ENCODE assay signal across 17 mouse cellular contexts in the genomic region with DNA sequence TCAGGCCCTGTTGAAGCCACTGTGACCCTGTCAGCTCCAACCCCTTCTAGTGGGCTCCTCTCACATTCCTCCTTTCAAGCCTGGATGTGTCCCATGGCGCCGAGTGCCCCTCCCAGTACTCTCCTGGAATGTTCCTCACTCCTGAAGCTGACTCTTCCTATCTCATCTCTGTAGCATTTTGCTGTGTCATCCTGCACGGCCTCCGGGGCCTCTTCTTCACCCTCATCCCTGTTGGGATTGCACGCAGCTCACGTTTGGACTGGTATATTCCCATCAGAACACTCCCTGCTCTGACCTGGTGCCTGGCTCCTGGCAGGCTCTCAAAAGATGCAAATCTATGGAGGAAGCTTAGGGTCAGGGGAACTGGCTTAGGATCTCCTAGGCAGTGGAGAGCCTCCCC. TPM values are rescaled to one million over a fixed set of nuclear protein-coding genes. Genes with fewer than 3 reads are reported as not detected.
A peak's percentile ranks its signal among the peaks of the same experiment; 100 is the strongest.
DNase-seq lines count a peak whose midpoint lies in the region; ATAC-seq and TF ChIP-seq lines count a peak whose summit lies in the region.
"Had no signal": no experiment of that assay in that cellular context is flagged by ENCODE, and none has a peak within 500 bp of the region (broad histone marks: within the 10 kb centered on the region; RNA-seq: fewer than 3 reads in every experiment).

No protein-coding gene starts in this region.

- TF ChIP-seq CTCF in layer of hippocampus, adult 2 months (conservative IDR thresholded peaks at IDR 0.05): no peak

- 22% methylated on average over 6 of the region's 6 CpGs for whole genome bisulfite sequencing in heart, embryonic 13.5 days
- 81% methylated on average over 6 of the region's 6 CpGs for WGBS in embryonic facial prominence, embryonic 11.5 days
- WGBS in midbrain, embryonic 13.5 days: 66% methylated on average over 6 of the region's 6 CpGs

- H3K27me3 ChIP-seq in heart, embryonic 13.5 days (replicated peaks): peaks cover 5% of the 10 kb centered on the region; the same call in 1 of the 2 replicates
- no peaks in the 10 kb centered on the region for H3K27me3 ChIP-seq in embryonic facial prominence, embryonic 11.5 days (ENCODE audit: control insufficient read depth, insufficient read depth, low read length)
- no peaks in the 10 kb centered on the region for H3K27me3 ChIP-seq in midbrain, embryonic 13.5 days

- H3K36me3 ChIP-seq in heart, embryonic 13.5 days: no peaks in the 10 kb centered on the region
- no peaks in the 10 kb centered on the region for H3K36me3 ChIP-seq in embryonic facial prominence, embryonic 11.5 days (replicated peaks; ENCODE audit: control insufficient read depth, insufficient read depth, low read depth, low read length)
- H3K36me3 ChIP-seq in midbrain, embryonic 13.5 days: no peaks in the 10 kb centered on the region

- DNase-seq in heart, adult 18-20 months: no peak
- DNase-seq in spleen, adult 12 weeks (ENCODE audit: low spot score): peak; percentile 52
- no peak for DNase-seq in spleen, postnatal 36 days (ENCODE audit: low spot score in 2 of 2)
- no peak for DNase-seq in embryonic facial prominence, embryonic 11.5 days (ENCODE audit: low spot score)
- DNase-seq in layer of hippocampus, adult 2 months (ENCODE audit: low spot score in 2 of 2): no peak
- DNase-seq in thymus, postnatal 25 days: no peak
- DNase-seq: adrenal gland, postnatal 25 days; B cell, adult 2 months; cerebellum, adult 2 months; kidney, postnatal 4 days; right cerebral cortex, adult 18-20 months had no signal

- no peaks in the 10 kb centered on the region for H3K9me3 ChIP-seq in heart, embryonic 13.5 days
- H3K9me3 ChIP-seq in embryonic facial prominence, embryonic 11.5 days (replicated peaks; ENCODE audit: control insufficient read depth, low read length): no peaks in the 10 kb centered on the region
- H3K9me3 ChIP-seq in midbrain, embryonic 13.5 days: no peaks in the 10 kb centered on the region

- peak overlapping the region; percentile 47; the same call in 1 of the 2 replicates for H3K9ac ChIP-seq in heart, embryonic 13.5 days
- H3K9ac ChIP-seq in embryonic facial prominence, embryonic 11.5 days (replicated peaks; ENCODE audit: low read length): 0 out of 2 replicates have a peak overlapping the region, but pooled peaks have one; percentile 13
- H3K9ac ChIP-seq in midbrain, embryonic 13.5 days (replicated peaks): 0 out of 2 replicates have a peak overlapping the region, but pooled peaks have one; percentile 6

- peaks cover 27% of the 10 kb centered on the region for H3K4me1 ChIP-seq in heart, embryonic 13.5 days
- H3K4me1 ChIP-seq in embryonic facial prominence, embryonic 11.5 days (ENCODE audit: control insufficient read depth, insufficient read depth, low read length): no peaks in the 10 kb centered on the region
- H3K4me1 ChIP-seq in midbrain, embryonic 13.5 days (replicated peaks): peaks cover 19% of the 10 kb centered on the region

- no peak overlapping the region for H3K4me2 ChIP-seq in heart, embryonic 13.5 days
- H3K4me2 ChIP-seq in embryonic facial prominence, embryonic 11.5 days (ENCODE audit: low read depth, low read length): no peak overlapping the region
- no peak overlapping the region for H3K4me2 ChIP-seq in midbrain, embryonic 13.5 days (replicated peaks)

- no peak overlapping the region for H3K4me3 ChIP-seq in heart, embryonic 13.5 days
- H3K4me3 ChIP-seq in embryonic facial prominence, embryonic 11.5 days (ENCODE audit: low read depth, low read length): no peak overlapping the region
- H3K4me3 ChIP-seq in midbrain, embryonic 13.5 days (replicated peaks): no peak overlapping the region
- no peak overlapping the region for H3K4me3 ChIP-seq in layer of hippocampus, adult 2 months

- H3K27ac ChIP-seq in heart, embryonic 13.5 days (replicated peaks): no peak overlapping the region
- H3K27ac ChIP-seq in embryonic facial prominence, embryonic 11.5 days (replicated peaks; ENCODE audit: low read depth, low read length): no peak overlapping the region
- H3K27ac ChIP-seq in midbrain, embryonic 13.5 days: no peak overlapping the region
- no peak overlapping the region for H3K27ac ChIP-seq in layer of hippocampus, adult 2 months

- no peak for ATAC-seq in heart, embryonic 13.5 days (ENCODE audit: extremely low read depth, insufficient number of reproducible peaks, low FRiP score, low TSS enrichment)
- no peak for ATAC-seq in embryonic facial prominence, embryonic 11.5 days (replicated peaks; ENCODE audit: insufficient number of reproducible peaks, low FRiP score, low TSS enrichment, low read depth)
- no peak for ATAC-seq in midbrain, embryonic 13.5 days
- ATAC-seq: forebrain, embryonic 16.5 days had no signal

RNA-seq across cellular contexts. Expression of gene Pola2, which starts 2.8 kb away (rescaled TPM):
- 47.2 and 49.5 TPM in 2 replicates for polyA plus RNA-seq in heart, embryonic 13.5 days (2015; fragmentation: Nextera tagmentation; extraction: Ambion mirVana)
- 10 to 100 TPM in 1 of 2 experiments, 1 to 10 TPM in 1; 8.7 to 10.6 TPM for total RNA-seq in heart, adult 18-20 months (2021)
- 91.0 and 97.6 TPM in 2 replicates for polyA plus RNA-seq in embryonic facial prominence, embryonic 11.5 days (2014; fragmentation: Nextera tagmentation; extraction: Ambion mirVana)
- 31.6 and 32.1 TPM in 2 replicates for polyA plus RNA-seq in midbrain, embryonic 13.5 days (2015; fragmentation: Nextera tagmentation; extraction: Ambion mirVana)
- 1 to 10 TPM; 6.2 to 6.6 TPM for total RNA-seq in layer of hippocampus, adult 2 months (2021)

RNA-seq across cellular contexts. Expression of gene Slc22a20, which starts 19.2 kb away (rescaled TPM):
- polyA plus RNA-seq in heart, embryonic 13.5 days (2015; fragmentation: Nextera tagmentation; extraction: Ambion mirVana): not detected in 2 replicates
- total RNA-seq in heart, adult 18-20 months (2021): not detected
- polyA plus RNA-seq in embryonic facial prominence, embryonic 11.5 days (2014; fragmentation: Nextera tagmentation; extraction: Ambion mirVana): not detected in 2 replicates
- not detected in 2 replicates for polyA plus RNA-seq in midbrain, embryonic 13.5 days (2015; fragmentation: Nextera tagmentation; extraction: Ambion mirVana)
- not detected for total RNA-seq in layer of hippocampus, adult 2 months (2021)
- total RNA-seq: adrenal gland, postnatal 25 days; granulocyte monocyte progenitor cell, adult 5-6 weeks; left cerebral cortex, postnatal 25 days had no signal
- polyA plus RNA-seq: cerebellum, adult 2 months; forebrain, embryonic 16.5 days; intestine, embryonic 14.5 days had no signal

RNA-seq across cellular contexts. Expression of gene Cdc42ep2, which starts 42.2 kb away (rescaled TPM):
- 8.9 and 9.3 TPM in 2 replicates for polyA plus RNA-seq in heart, embryonic 13.5 days (2015; fragmentation: Nextera tagmentation; extraction: Ambion mirVana)
- total RNA-seq in heart, adult 18-20 months (2021): 1 to 10 TPM; 6.6 to 9.0 TPM
- polyA plus RNA-seq in embryonic facial prominence, embryonic 11.5 days (2014; fragmentation: Nextera tagmentation; extraction: Ambion mirVana): 2.4 and 2.7 TPM in 2 replicates
- 7.5 and 7.8 TPM in 2 replicates for polyA plus RNA-seq in midbrain, embryonic 13.5 days (2015; fragmentation: Nextera tagmentation; extraction: Ambion mirVana)
- 1 to 10 TPM; 3.4 to 3.8 TPM for total RNA-seq in layer of hippocampus, adult 2 months (2021)
- total RNA-seq: granulocyte monocyte progenitor cell, adult 5-6 weeks had no signal

RNA-seq across cellular contexts. Expression of gene Capn1, which starts 48.9 kb away (rescaled TPM):
- polyA plus RNA-seq in heart, embryonic 13.5 days (2015; fragmentation: Nextera tagmentation; extraction: Ambion mirVana): 5.3 and 6.0 TPM in 2 replicates
- 10 to 100 TPM; 32.0 to 40.4 TPM for total RNA-seq in heart, adult 18-20 months (2021)
- polyA plus RNA-seq in embryonic facial prominence, embryonic 11.5 days (2014; fragmentation: Nextera tagmentation; extraction: Ambion mirVana): 4.5 and 5.0 TPM in 2 replicates
- polyA plus RNA-seq in midbrain, embryonic 13.5 days (2015; fragmentation: Nextera tagmentation; extraction: Ambion mirVana): 1.9 and 2.3 TPM in 2 replicates
- total RNA-seq in layer of hippocampus, adult 2 months (2021): 10 to 100 TPM; 28.2 to 29.9 TPM

RNA-seq across cellular contexts. Expression of gene Dpf2, which starts 54.0 kb away (rescaled TPM):
- polyA plus RNA-seq in heart, embryonic 13.5 days (2015; fragmentation: Nextera tagmentation; extraction: Ambion mirVana): 98.1 and 104 TPM in 2 replicates
- total RNA-seq in heart, adult 18-20 months (2021): 10 to 100 TPM; 77.6 to 84.0 TPM
- 202 and 213 TPM in 2 replicates for polyA plus RNA-seq in embryonic facial prominence, embryonic 11.5 days (2014; fragmentation: Nextera tagmentation; extraction: Ambion mirVana)
- polyA plus RNA-seq in midbrain, embryonic 13.5 days (2015; fragmentation: Nextera tagmentation; extraction: Ambion mirVana): 157 and 158 TPM in 2 replicates
- 10 to 100 TPM; 94.1 to 95.3 TPM for total RNA-seq in layer of hippocampus, adult 2 months (2021)
